Mouse (Mus musculus) CH12.LX (cell line): ENCODE data around the gene Lrrc23.

Experiments used
- CHD2 ChIP-seq: IDR thresholded peaks from 2 replicates; pipeline ENCODE4 v1.6.1; 2011; ENCODE audit warnings: low read length, improper control_type of control experiment
- CTCF ChIP-seq, 2 experiments: IDR thresholded peaks in 1 of 2; conservative IDR thresholded peaks in 1 of 2; 2 replicates each; pipeline ENCODE4 v1.5.1; 2011 to 2012; ENCODE audit warnings: low read depth in 2 of 2, low read length in 2 of 2, improper control_type of control experiment in 1 of 2, inconsistent platforms in 1 of 2, mild to moderate bottlenecking in 1 of 2, moderate library complexity in 1 of 2
- ETS1 ChIP-seq: conservative IDR thresholded peaks from 2 replicates; pipeline ENCODE4 v1.6.1; 2012; ENCODE audit warnings: low read depth, mild to moderate bottlenecking, inconsistent platforms, low read length, improper control_type of control experiment, moderate library complexity
- HCFC1 ChIP-seq: IDR thresholded peaks from 2 replicates; pipeline ENCODE4 v1.6.1; 2012; ENCODE audit warnings: low read depth, mild to moderate bottlenecking, inconsistent platforms, low read length, improper control_type of control experiment
- MAFK ChIP-seq: IDR thresholded peaks from 2 replicates; pipeline ENCODE4 v1.6.1; 2011; ENCODE audit warnings: low read length, improper control_type of control experiment; ENCODE audit not compliant: insufficient replicate concordance
- MAX ChIP-seq: IDR thresholded peaks from 2 replicates; pipeline ENCODE4 v1.6.1; 2011; ENCODE audit warnings: low read length, improper control_type of control experiment
- MXI1 ChIP-seq: IDR thresholded peaks from 2 replicates; pipeline ENCODE4 v1.6.1; 2011; ENCODE audit warnings: mild to moderate bottlenecking, low read depth, low read length, improper control_type of control experiment
- POLR2A ChIP-seq: IDR thresholded peaks from 2 replicates; pipeline ENCODE4 v1.6.1; 2011; ENCODE audit warnings: low read depth, mild to moderate bottlenecking, improper control_type of control experiment, low read length
- POLR2AphosphoS2 ChIP-seq: IDR thresholded peaks from 2 replicates; pipeline ENCODE4 v1.6.1; 2011; ENCODE audit warnings: low read depth, low read length, improper control_type of control experiment
- TBP ChIP-seq: conservative IDR thresholded peaks from 2 replicates; pipeline ENCODE4 v1.6.1; 2011; ENCODE audit warnings: low read depth, low read length, improper control_type of control experiment
- USF1 ChIP-seq: IDR thresholded peaks from 2 replicates; pipeline ENCODE4 v1.6.1; 2014; ENCODE audit warnings: low read depth, mild to moderate bottlenecking, inconsistent platforms, low read length, improper control_type of control experiment
- ZC3H11A ChIP-seq: IDR thresholded peaks from 2 replicates; pipeline ENCODE4 v1.6.1; 2012; ENCODE audit warnings: low read depth, mild to moderate bottlenecking, inconsistent platforms, low read length, improper control_type of control experiment
- ZNF384 ChIP-seq: IDR thresholded peaks from 2 replicates; pipeline ENCODE4 v1.6.1; 2012; ENCODE audit warnings: low read depth, low read length, improper control_type of control experiment, inconsistent platforms

GRCm38 (mm10) chr6:124720904-124721303 lies 58.6 kb downstream of the Lrrc23 start:
- TF ChIP-seq CTCF (conservative IDR thresholded peaks at IDR 0.05 in 1 of 2, IDR thresholded peaks at IDR 0.05 in 1 of 2; ENCODE audit: low read depth in 2 of 2, low read length in 2 of 2) (no peak), ETS1 (peak; percentile 87), HCFC1 (peak; percentile 42), USF1 (no peak), MAX (peak; percentile 81), CHD2 (peak; percentile 86), POLR2A (peak; percentile 67), ZC3H11A (no peak), POLR2AphosphoS2 (peak; percentile 61; the same call in 1 of the 2 replicates), MAFK (0 out of 2 replicates have a peak, but pooled peaks have one; percentile 10), MXI1 (peak; percentile 86), TBP (peak; percentile 73), ZNF384 (peak; percentile 18; the same call in 1 of the 2 replicates)
